Mouse (Mus musculus) right cerebral cortex, postnatal 10 days (tissue): ENCODE measurements around the gene Ovol3.
"Not testable (repeated sequence)": the region's sequence is repeated elsewhere in the genome, so short reads cannot be mapped to it uniquely, and the experiment has no call there.

Experiments used
- DNase-seq, 2 experiments: peaks; one replicate each; pipeline ENCODE4 v3.0.0; 2021; ENCODE audit warnings: low spot score in 2 of 2

Gene Ovol3

GRCm38 (mm10) chr7:30224206-30224605, 11.3 kb downstream of the Ovol3 start:
- DNase-seq, result no peak

- no peak for DNase-seq
Observed at GRCm38 (mm10) chr7:30222205-30222604, 13.3 kb downstream of the Ovol3 start.

DNA sequence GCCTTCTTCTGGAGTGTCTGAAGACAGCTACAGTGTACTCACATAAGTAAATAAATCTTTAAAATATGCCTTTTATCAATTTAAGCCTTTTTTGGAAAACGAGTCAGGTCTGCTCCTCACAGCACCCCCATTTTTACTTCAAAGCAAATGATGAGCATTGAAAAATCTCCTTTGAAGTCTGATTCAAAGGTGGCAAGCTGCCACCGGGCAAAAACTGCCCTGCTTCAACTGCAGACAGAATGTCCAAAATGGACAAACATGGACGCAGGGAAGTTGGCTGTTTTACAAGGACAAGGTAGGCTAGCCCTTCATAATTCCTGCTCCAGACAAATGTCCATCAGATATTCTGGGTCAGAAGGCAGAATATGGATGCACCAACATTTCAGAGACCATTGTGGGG, 14.1 kb downstream of the Ovol3 start:
- DNase-seq, result peak in 1 of 2 experiments; percentile 24

GRCm38 (mm10) chr7:30220008-30220356, 15.5 kb downstream of the Ovol3 start:
- peak in 1 of 2 experiments; percentile 20 for DNase-seq

DNA sequence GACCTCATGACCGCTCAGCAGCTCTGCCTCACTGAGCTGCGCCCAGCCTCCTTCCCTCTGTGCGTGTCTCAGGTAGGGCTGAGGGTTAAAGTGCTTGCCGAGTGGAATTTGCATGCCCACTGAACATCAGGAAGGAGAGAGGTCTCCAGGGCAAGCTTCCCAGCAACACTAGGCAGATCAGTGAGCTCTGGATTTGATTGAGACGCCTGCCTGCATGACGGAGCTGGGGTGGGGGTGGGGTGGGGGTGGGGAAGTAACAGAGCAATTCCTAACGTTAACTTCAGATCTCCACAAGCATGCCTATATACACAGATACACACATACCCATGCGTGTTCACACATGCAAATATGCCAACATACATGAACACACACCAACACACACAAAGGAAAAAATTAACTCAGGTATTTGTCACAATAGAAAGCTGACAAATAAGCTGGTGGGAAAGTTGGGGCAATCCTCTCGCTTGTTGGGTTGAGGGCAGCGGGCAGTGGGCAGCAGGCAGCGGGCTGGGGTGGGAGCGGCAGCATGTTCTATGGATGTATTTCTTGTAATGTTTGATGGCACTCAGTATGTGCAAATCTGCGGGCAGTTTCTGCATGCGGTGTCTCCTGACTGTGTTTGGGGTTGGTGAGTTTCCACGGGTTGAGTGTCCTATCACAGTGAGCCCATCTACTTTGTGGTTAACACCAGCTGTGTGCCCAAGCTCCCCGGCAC, 16.1 kb downstream of the Ovol3 start:
- DNase-seq, result peak in 1 of 2 experiments; percentile 57

- DNase-seq, result peak; percentile 10 to 24
Observed at GRCm38 (mm10) chr7:30217277-30217676, 18.2 kb downstream of the Ovol3 start.

DNA sequence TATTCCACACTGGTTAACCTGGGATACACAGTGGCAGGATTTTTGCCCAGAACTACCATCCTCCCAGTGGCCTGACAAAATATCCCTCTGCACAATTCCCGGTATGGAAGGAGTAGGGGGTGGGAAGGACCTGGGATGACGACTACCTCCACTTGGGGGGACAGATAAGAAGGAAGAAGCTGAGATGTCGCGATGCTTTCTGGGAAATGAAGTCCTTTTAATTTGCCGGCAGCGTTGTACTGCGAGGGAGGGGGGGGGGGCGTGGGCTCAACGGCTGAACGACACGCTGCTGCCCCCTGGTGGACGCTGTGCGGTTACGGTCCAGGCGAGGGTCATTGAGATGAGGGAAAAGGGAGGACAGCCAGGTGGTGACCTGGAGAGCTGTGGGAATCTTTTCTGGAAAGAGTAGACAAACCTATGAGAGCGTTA, 18.8 kb downstream of the Ovol3 start:
- DNase-seq, result peak; percentile 82 to 83

DNA sequence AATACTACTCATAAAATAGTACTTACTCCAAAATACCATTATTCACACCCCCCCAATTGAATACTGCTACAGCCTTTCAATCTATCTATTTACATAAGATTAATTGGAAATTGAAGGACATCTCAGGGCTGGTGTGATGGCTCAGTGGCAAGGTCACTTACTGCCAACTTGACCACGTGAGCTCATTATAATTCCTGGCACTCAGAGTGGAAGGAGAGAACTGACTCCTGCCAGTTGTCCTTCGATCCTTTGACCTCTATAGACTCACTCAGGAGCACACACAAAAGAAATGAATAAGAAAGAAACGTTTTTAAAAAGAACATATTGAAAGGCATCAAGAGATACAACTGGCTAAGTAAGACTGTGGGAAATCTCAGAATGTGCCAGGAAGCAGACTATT, 19.6 kb downstream of the Ovol3 start:
- DNase-seq, result peak in 1 of 2 experiments; percentile 12

GRCm38 (mm10) chr7:30213881-30214280, 21.6 kb downstream of the Ovol3 start:
- DNase-seq, result peak in 1 of 2 experiments; percentile 14

DNA sequence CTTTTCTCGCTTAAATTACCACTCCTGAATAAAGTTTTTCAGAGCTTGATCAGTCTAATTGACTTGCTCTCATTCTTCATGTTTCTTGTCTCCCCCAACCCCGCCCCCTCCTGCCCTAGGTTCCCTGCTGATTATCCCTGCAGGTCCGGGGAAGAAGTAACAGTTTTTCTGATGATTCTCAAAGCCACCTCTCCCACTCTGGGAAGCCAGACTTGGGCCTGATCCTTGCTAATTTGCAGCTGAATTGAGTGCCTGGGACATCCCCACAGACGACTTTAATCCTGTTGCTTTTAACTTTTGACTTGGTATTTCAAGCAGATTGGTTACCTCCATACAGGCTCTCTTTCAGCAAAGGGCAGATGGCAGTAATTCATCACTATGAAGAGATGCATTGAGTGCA, 24.5 kb downstream of the Ovol3 start:
- peak in 1 of 2 experiments; percentile 1 for DNase-seq

DNA sequence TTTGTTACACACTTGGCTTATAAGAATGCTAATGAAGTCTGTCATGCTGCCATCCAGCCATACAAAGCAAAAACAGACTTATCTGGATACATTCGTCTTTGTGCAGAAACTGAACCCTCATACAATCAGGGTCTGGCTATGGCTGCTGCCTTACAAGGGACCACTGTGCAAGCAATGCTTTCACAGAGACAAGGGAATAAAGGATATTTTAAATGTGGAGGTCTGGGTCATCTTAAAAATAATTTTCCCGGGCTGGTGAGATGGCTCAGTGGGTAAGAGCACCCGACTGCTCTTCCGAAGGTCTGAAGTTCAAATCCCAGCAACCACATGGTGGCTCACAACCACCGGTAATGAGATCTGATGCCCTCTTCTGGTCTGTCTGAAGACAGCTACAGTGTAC, 29.2 kb downstream of the Ovol3 start:
- not testable (repeated sequence) for DNase-seq

- DNase-seq, result peak in 1 of 2 experiments; percentile 73
Observed at GRCm38 (mm10) chr7:30205383-30205782, 30.1 kb downstream of the Ovol3 start.

DNA sequence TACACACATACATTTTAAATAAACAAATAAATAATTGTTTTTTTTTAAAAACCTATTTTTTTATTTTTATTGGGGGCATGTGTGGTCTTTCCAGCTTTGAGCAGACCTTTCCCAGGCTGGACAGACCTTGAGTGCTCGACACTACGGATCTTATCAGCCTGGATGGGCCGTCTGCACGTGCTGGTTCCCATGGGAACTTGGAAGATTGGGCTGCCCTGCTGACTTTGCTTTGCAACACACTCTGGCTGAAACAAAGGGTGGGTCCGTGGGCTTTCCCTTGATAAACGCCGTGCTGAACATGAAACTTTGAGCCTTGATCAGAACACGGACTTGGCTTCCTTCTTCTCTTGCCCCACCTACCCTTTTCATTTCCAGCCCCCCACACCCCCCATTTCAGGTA, 31.1 kb downstream of the Ovol3 start:
- DNase-seq, result peak in 1 of 2 experiments; percentile 18

- DNase-seq, result peak in 1 of 2 experiments; percentile 18
Observed at GRCm38 (mm10) chr7:30202895-30203690, 32.4 kb downstream of the Ovol3 start.

- DNase-seq, result not testable (repeated sequence)
Observed at GRCm38 (mm10) chr7:30200661-30201060, 34.9 kb downstream of the Ovol3 start.

- peak; percentile 19 to 24 for DNase-seq
Observed at GRCm38 (mm10) chr7:30200200-30200599, 35.3 kb downstream of the Ovol3 start.

- peak in 1 of 2 experiments; percentile 19 for DNase-seq
Observed at GRCm38 (mm10) chr7:30199498-30200139, 35.9 kb downstream of the Ovol3 start.

GRCm38 (mm10) chr7:30198481-30198971, 37.0 kb downstream of the Ovol3 start, which contains the start of gene Capns1:
Gene Capns1 (minus strand): TSS chr7:30198811.
- DNase-seq, result peak; percentile 56 to 69

GRCm38 (mm10) chr7:30197592-30198129, 37.9 kb downstream of the Ovol3 start:
- peak in 1 of 2 experiments; percentile 26 for DNase-seq

DNA sequence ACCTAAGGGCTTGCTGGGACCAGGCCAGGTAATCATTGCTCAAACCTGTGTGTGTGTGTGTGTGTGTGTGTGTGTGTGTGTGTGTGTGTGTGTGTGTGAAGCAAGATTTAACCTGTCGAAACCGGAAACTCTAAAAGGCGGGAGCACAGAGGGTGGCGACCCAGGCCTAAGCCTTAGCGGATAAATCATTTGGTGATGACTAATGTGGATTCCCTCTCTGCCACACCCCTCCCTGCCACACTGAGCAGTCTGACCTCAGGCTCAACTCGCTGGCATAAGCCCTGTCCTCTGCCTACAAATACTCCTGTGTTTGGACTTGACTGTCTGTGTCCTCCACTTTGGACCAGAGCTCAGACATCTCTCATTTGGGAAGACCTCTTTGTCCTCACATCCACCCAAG, 39.4 kb downstream of the Ovol3 start:
- DNase-seq, result peak in 1 of 2 experiments; percentile 28

DNA sequence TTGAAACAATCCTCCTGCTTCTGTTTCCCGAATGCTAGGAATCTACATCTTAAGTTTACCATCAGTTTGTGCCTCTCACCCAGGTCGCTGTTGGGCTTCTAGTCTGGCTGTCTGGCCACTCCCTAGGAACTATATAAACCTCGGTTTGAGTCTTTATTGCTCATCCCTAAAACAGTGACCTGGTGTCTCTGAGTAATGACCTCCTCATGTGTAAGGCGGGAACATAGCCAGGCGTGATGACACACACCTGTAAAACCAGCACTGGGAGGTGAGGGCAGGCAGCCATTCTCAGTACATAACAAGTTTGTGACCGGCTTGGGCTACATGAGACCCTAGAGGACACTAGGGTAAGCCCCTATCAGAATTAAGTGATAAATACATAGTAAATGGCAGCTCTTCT, 40.1 kb downstream of the Ovol3 start:
- DNase-seq, result peak in 1 of 2 experiments; percentile 29

DNA sequence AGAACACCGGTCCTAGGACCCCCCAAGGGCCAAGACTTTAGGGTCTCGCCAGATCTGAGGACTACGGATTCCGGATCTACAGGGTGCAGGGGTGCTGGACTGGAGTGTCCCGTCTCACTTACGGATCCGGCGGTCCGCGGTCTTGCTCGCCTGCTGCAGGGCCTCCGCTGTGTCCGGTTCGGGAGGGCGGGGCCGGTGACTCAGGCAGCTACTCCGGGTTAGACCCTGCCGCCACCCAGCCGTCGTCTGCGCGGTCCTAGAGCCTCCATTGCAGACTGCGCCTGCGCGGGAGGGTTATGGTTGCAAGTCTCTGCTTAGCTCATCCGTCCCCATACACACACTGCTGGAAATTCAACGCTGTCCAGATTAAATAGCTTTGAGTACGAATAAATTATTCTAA, 40.6 kb downstream of the Ovol3 start:
- DNase-seq, result peak; percentile 96 to 97
